Mouse (Mus musculus) forebrain, embryonic 14.5 days (tissue): ENCODE data around the gene Ifna14. TPM values are rescaled to one million over a fixed set of nuclear protein-coding genes. Genes with fewer than 3 reads are reported as not detected.
"Not testable (repeated sequence)": the region's sequence is repeated elsewhere in the genome, so short reads cannot be mapped to it uniquely, and the experiment has no call there.

Experiments
- ATAC-seq: fragments of 200-750 bp; cut with Nextera tagmentation; 2 replicates; pipeline ENCODE4 v1.8.0; 2017; ENCODE audit warnings: mild to moderate bottlenecking, moderate library complexity
- DNase-seq: peaks from one replicate; pipeline ENCODE4 v3.0.0-alpha.2; 2015; ENCODE audit warnings: low spot score
- H3K27ac ChIP-seq: fragments of 300-500 bp; sonication (generic); 2 replicates; pipeline ENCODE4 v1.5.1; 2014; ENCODE audit warnings: low read depth, mild to moderate bottlenecking, control low read depth, low read length, moderate library complexity
- H3K27me3 ChIP-seq: fragments of 300-500 bp; sonication (generic); replicated peaks from 2 replicates; pipeline ENCODE4 v1.6.1; 2014; ENCODE audit warnings: low read length, control low read depth, mixed read lengths; ENCODE audit not compliant: control insufficient read depth, insufficient read depth
- H3K36me3 ChIP-seq: fragments of 300-500 bp; sonication (generic); 2 replicates; pipeline ENCODE4 v1.6.1; 2014; ENCODE audit warnings: low read length, control low read depth; ENCODE audit not compliant: control insufficient read depth, insufficient read depth
- H3K4me1 ChIP-seq: fragments of 300-500 bp; sonication (generic); 2 replicates; pipeline ENCODE4 v1.6.1; 2014; ENCODE audit warnings: antibody characterized with exemption, low read length, control low read depth; ENCODE audit not compliant: control insufficient read depth, insufficient read depth
- H3K4me2 ChIP-seq: fragments of 300-500 bp; sonication (generic); 2 replicates; pipeline ENCODE4 v1.6.1; 2014; ENCODE audit warnings: mild to moderate bottlenecking, control low read depth, low read length
- H3K4me3 ChIP-seq: fragments of 300-500 bp; sonication (generic); 2 replicates; pipeline ENCODE4 v1.5.1; 2014; ENCODE audit warnings: low read depth, low read length, control low read depth
- H3K9ac ChIP-seq: fragments of 300-500 bp; sonication (generic); 2 replicates; pipeline ENCODE4 v1.6.1; 2014; ENCODE audit warnings: mild to moderate bottlenecking, low read length, control low read depth, moderate library complexity
- H3K9me3 ChIP-seq: fragments of 300-500 bp; sonication (generic); replicated peaks from 2 replicates; pipeline ENCODE4 v1.6.1; 2016; ENCODE audit warnings: low read length, control low read depth, mixed read lengths; ENCODE audit not compliant: control insufficient read depth
- WGBS: fragments of 180-500 bp; shearing (Covaris S2); extraction: QIAGEN DNeasy Blood & Tissue Kit; methylation state at CpG from one replicate; pipeline ENCODE4 v1.1.7; 2014; 5-methylcytosine and 5-hydroxymethylcytosine counted together
- polyA plus RNA-seq: library from polyadenylated mRNA; unstranded; fragments of >200 nt; fragmentation: Nextera tagmentation; extraction: Ambion mirVana; gene quantifications from 2 replicates; pipeline ENCODE4 v1.2.1, GENCODE M21; 2014

Gene Ifna14
- polyA plus RNA-seq, result not detected in 2 replicates

- no peak within 1 kb of the TSS for H3K4me2 ChIP-seq
- 71% methylated on average over 1 of the region's 1 CpGs for WGBS
- H3K36me3 ChIP-seq, result no peaks in the 10 kb centered on the region
- no peak within 1 kb of the TSS for H3K4me3 ChIP-seq
- ATAC-seq (no peak), DNase-seq (no peak)
- no peak within 1 kb of the TSS for H3K27ac ChIP-seq
- no peaks in the 10 kb centered on the region for H3K27me3 ChIP-seq
- H3K9ac ChIP-seq, result no peak within 1 kb of the TSS
- no peaks in the 10 kb centered on the region for H3K4me1 ChIP-seq
- no peaks in the 10 kb centered on the region for H3K9me3 ChIP-seq
These were observed at the start of gene Ifna14 for GRCm38 (mm10) chr4:88571698-88572097. TSS of gene Ifna14 (minus strand) at chr4:88571798.

- no peaks in the 10 kb centered on the region for H3K36me3 ChIP-seq
- H3K4me2 ChIP-seq, result no peak within 1 kb of the TSS
- H3K27me3 ChIP-seq, result no peaks in the 10 kb centered on the region
- DNase-seq (no peak), ATAC-seq (no peak)
- H3K4me3 ChIP-seq, result no peak within 1 kb of the TSS
- no peaks in the 10 kb centered on the region for H3K4me1 ChIP-seq
- no peaks in the 10 kb centered on the region for H3K9me3 ChIP-seq
- no peak within 1 kb of the TSS for H3K27ac ChIP-seq
- no peak within 1 kb of the TSS for H3K9ac ChIP-seq
These were observed 31.7 kb upstream of the Ifna14 start, which contains the start of gene Ifna12 for GRCm38 (mm10) chr4:88603276-88603675. TSS of gene Ifna12 (minus strand) at chr4:88603376.

DNA sequence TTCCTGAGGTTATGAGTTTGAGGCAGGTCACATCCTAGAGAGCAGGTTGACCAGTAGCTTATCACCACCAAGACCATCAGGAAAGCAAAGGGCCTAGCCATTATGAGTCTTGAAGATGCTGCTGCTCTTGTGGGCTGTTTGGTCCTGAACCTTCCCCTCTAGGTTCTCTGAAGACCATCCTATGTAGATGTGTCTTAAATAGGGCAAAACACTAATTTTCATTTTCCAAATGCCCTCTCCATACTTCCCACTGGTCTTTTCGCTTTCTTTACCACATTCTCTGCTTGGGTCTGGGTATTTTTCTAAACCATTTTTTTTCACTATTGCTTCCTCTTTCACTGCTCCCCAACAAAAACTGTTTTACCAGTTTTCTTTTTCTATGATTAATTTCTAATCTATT is 20.7 kb upstream of the Ifna14 start, which contains the start of gene Ifna9:
Gene Ifna9 (minus strand): TSS at position 101 of the 400 bp plus-strand sequence.
- no peaks in the 10 kb centered on the region for H3K36me3 ChIP-seq
- H3K4me3 ChIP-seq, result no peak within 1 kb of the TSS
- 95% methylated on average over 1 of the region's 1 CpGs for WGBS
- H3K9me3 ChIP-seq, result no peaks in the 10 kb centered on the region
- no peak within 1 kb of the TSS for H3K9ac ChIP-seq
- ATAC-seq (no peak), DNase-seq (no peak)
- H3K27ac ChIP-seq, result no peak within 1 kb of the TSS
- no peaks in the 10 kb centered on the region for H3K4me1 ChIP-seq
- no peak within 1 kb of the TSS for H3K4me2 ChIP-seq
- H3K27me3 ChIP-seq, result no peaks in the 10 kb centered on the region

DNA sequence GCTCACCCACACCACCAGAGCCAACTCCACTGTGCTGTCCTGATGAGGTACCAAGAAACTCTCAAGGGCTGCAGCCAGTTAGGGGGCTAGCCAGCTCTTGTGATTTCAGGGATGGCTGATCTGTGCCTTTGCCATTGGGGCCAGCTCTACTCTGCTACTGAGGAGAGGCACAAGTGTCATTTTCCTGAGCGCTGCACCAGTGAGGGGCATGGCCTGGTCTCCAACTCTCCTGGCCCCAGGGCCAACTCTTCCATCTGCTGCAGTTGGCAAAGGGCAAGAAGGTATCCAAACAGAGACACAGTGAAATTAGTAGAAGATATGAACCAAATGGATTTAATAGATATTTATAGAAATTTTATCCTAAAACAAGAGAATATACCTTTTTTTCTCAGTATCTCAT is 9.8 kb downstream of the Ifna14 start:
- 96% methylated on average over 1 of the region's 1 CpGs for WGBS
- Histone ChIP-seq H3K4me2 (no peak overlapping the region), H3K27me3 (no peaks in the 10 kb centered on the region), H3K9ac (no peak overlapping the region), H3K36me3 (no peaks in the 10 kb centered on the region), H3K27ac (no peak overlapping the region), H3K9me3 (no peaks in the 10 kb centered on the region), H3K4me1 (no peaks in the 10 kb centered on the region), H3K4me3 (no peak overlapping the region)
- no peak for ATAC-seq
- DNase-seq, result no peak

- ATAC-seq, H3K27ac ChIP-seq: not testable (repeated sequence)
These were observed 13.5 kb downstream of the Ifna14 start, which contains the start of gene Ifna15 for GRCm38 (mm10) chr4:88558145-88558544. TSS of gene Ifna15 (minus strand) at chr4:88558245.

DNA sequence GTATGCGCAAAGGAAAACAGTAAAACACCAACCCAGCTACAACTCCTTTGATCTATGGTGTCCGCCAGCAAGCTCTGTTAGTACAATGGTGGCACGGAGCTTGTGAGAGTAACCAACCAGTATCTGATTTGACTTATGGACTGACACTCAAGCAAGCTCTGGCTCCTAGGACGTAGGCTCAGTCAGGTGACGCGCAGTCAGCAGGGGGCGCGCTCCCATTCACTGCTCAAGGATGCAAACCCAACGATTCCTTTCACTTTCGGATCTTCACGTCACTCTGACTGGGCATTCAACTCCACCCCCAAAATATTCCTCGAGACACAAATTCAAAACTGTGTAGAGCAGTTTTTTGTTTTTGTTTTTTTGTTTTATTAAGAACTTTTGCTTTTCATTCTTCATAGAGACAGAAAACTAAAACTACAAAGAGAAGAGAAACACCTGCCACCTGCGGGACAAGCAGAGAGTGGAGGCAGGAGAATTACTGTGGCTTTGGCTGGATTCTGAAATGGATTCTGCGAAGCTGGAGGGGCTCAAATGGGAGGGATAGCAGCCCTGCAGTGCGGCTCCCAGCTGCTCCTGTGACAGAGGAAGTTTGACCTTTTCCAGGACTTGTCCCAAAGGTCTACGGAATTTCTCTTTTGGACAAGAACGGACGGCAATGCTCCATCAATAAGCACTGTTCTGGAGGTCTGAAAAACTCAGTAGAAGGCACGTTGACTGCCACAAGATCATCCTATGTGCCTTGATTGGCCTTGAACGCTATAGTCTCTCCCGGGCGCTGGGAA is 21.2 kb downstream of the Ifna14 start:
- H3K9me3 ChIP-seq, result no peaks in the 10 kb centered on the region

More at GRCm38 (mm10) chr4:88558145-88558544, 13.5 kb downstream of the Ifna14 start, which contains the start of gene Ifna15:
- not testable (repeated sequence) for DNase-seq, H3K9me3 ChIP-seq, H3K4me1 ChIP-seq, H3K9ac ChIP-seq, H3K4me3 ChIP-seq, H3K27me3 ChIP-seq, H3K4me2 ChIP-seq, H3K36me3 ChIP-seq

GRCm38 (mm10) chr4:88547986-88548385 is 23.6 kb downstream of the Ifna14 start:
- no peaks in the 10 kb centered on the region for H3K27me3 ChIP-seq
- no peaks in the 10 kb centered on the region for H3K36me3 ChIP-seq
- no peak overlapping the region for H3K4me3 ChIP-seq
- DNase-seq (no peak), ATAC-seq (no peak)
- no peak overlapping the region for H3K9ac ChIP-seq
- no peak overlapping the region for H3K4me2 ChIP-seq
- H3K27ac ChIP-seq, result no peak overlapping the region
- no peaks in the 10 kb centered on the region for H3K9me3 ChIP-seq
- H3K4me1 ChIP-seq, result no peaks in the 10 kb centered on the region
- WGBS, result 79% methylated on average over 1 of the region's 1 CpGs

More for the DNA sequence above, 21.2 kb downstream of the Ifna14 start:
- Histone ChIP-seq H3K27ac (no peak overlapping the region), H3K9ac (no peak overlapping the region), H3K4me1 (no peaks in the 10 kb centered on the region), H3K4me3 (0 out of 2 replicates have a peak overlapping the region, but pooled peaks have one; percentile 12), H3K27me3 (no peaks in the 10 kb centered on the region), H3K36me3 (no peaks in the 10 kb centered on the region), H3K4me2 (peak overlapping the region; percentile 42)
- ATAC-seq (peak; percentile 80), DNase-seq (peak; percentile 75)
- WGBS, result 31% methylated on average over 22 of the region's 22 CpGs

GRCm38 (mm10) chr4:88543649-88544234 is 27.9 kb downstream of the Ifna14 start:
- Histone ChIP-seq H3K27me3 (no peaks in the 10 kb centered on the region), H3K36me3 (no peaks in the 10 kb centered on the region), H3K4me1 (no peaks in the 10 kb centered on the region), H3K27ac (no peak overlapping the region), H3K4me2 (no peak overlapping the region), H3K9ac (no peak overlapping the region), H3K9me3 (no peaks in the 10 kb centered on the region), H3K4me3 (no peak overlapping the region)
- ATAC-seq (peak; percentile 82), DNase-seq (peak; percentile 87)
- WGBS, result 44% methylated on average over 2 of the region's 2 CpGs

- Histone ChIP-seq H3K4me1 (no peaks in the 10 kb centered on the region), H3K9ac (no peak overlapping the region), H3K4me2 (no peak overlapping the region), H3K27ac (no peak overlapping the region), H3K9me3 (no peaks in the 10 kb centered on the region), H3K4me3 (no peak overlapping the region), H3K27me3 (no peaks in the 10 kb centered on the region), H3K36me3 (no peaks in the 10 kb centered on the region)
- ATAC-seq (no peak), DNase-seq (no peak)
- whole genome bisulfite sequencing, result 90% methylated on average over 12 of the region's 12 CpGs
These were observed 34.3 kb downstream of the Ifna14 start for GRCm38 (mm10) chr4:88537328-88537727.
